ENCODE assay signal across 26 mouse cellular contexts in the genomic region with DNA sequence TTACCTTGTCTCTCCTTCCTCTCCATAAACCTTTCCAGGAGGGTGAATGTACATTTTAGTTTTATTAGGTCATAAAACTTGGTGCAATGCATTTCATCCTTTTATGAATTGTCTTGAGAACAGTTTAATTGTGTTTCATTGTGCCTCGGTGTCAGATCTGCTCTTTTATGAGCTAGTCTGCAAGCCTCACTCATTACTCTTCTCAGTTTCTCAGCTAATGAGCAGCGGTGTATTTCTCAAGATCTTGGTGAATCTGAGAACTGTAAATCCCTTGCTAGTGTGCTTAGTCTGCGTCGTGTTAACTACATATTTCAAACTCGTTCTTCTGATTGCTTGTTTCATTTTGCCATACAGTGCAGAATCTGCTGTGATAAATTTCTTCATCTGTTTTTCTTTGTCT.
"Had no signal": no experiment of that assay in that cellular context is flagged by ENCODE, and none has a peak within 500 bp of the region (broad histone marks: within the 10 kb centered on the region; RNA-seq: fewer than 3 reads in every experiment).

No protein-coding gene starts in this region.

- H3K9ac ChIP-seq: forebrain, embryonic 15.5 days; forebrain, postnatal 0 days; heart, embryonic 13.5 days; heart, embryonic 15.5 days; hindbrain, embryonic 13.5 days; hindbrain, embryonic 15.5 days; intestine, embryonic 15.5 days; limb, embryonic 12.5 days had no signal

- H3K36me3 ChIP-seq: forebrain, embryonic 15.5 days; heart, embryonic 13.5 days; heart, embryonic 15.5 days; hindbrain, embryonic 10.5 days; hindbrain, embryonic 13.5 days; hindbrain, embryonic 15.5 days; intestine, embryonic 15.5 days; limb, embryonic 10.5 days; limb, embryonic 12.5 days had no signal

- H3K27ac ChIP-seq: forebrain, embryonic 15.5 days; heart, adult 2 months; heart, embryonic 13.5 days; heart, embryonic 15.5 days; hindbrain, embryonic 10.5 days; hindbrain, embryonic 13.5 days; hindbrain, embryonic 15.5 days; intestine, embryonic 15.5 days; layer of hippocampus, adult 2 months; left cerebral cortex, adult 2 months; limb, embryonic 10.5 days; limb, embryonic 12.5 days had no signal

- H3K27me3 ChIP-seq: forebrain, embryonic 15.5 days; heart, embryonic 13.5 days; heart, embryonic 15.5 days; hindbrain, embryonic 13.5 days; hindbrain, embryonic 15.5 days; intestine, embryonic 15.5 days; limb, embryonic 12.5 days had no signal

- H3K9me3 ChIP-seq: forebrain, embryonic 15.5 days; heart, embryonic 13.5 days; heart, embryonic 15.5 days; hindbrain, embryonic 10.5 days; hindbrain, embryonic 13.5 days; hindbrain, embryonic 15.5 days; intestine, embryonic 15.5 days; limb, embryonic 10.5 days; limb, embryonic 12.5 days had no signal

- H3K4me3 ChIP-seq: forebrain, embryonic 15.5 days; heart, adult 2 months; heart, embryonic 13.5 days; heart, embryonic 15.5 days; hindbrain, embryonic 10.5 days; hindbrain, embryonic 13.5 days; hindbrain, embryonic 15.5 days; intestine, embryonic 15.5 days; layer of hippocampus, adult 2 months; left cerebral cortex, adult 2 months; limb, embryonic 10.5 days; limb, embryonic 12.5 days had no signal

- H3K4me2 ChIP-seq: forebrain, embryonic 15.5 days; heart, embryonic 11.5 days; heart, embryonic 13.5 days; heart, embryonic 15.5 days; hindbrain, embryonic 13.5 days; hindbrain, embryonic 15.5 days; intestine, embryonic 15.5 days; limb, embryonic 12.5 days had no signal

- ATAC-seq: forebrain, embryonic 15.5 days; forebrain, postnatal 0 days; inflammation-experienced regulatory T-cells, adult 6 months; intestine, embryonic 15.5 days had no signal

- H3K4me1 ChIP-seq: forebrain, embryonic 15.5 days; heart, embryonic 13.5 days; heart, embryonic 15.5 days; hindbrain, embryonic 10.5 days; hindbrain, embryonic 13.5 days; hindbrain, embryonic 15.5 days; intestine, embryonic 15.5 days; limb, embryonic 10.5 days; limb, embryonic 12.5 days had no signal

- DNase-seq: forebrain, postnatal 0 days; gastrocnemius, postnatal 14 days; gastrocnemius, postnatal 36 days; heart, adult 11 months; heart, adult 2 months; heart, postnatal 14 days; heart, postnatal 4 days; kidney, adult 18-20 months; kidney, adult 8-10 months; kidney, postnatal 10 days; kidney, postnatal 25 days; kidney, postnatal 4 days; liver had no signal
